Mouse (Mus musculus) lung, postnatal 0 days (tissue): ENCODE results near the gene Ehd1. TPM values are rescaled to one million over a fixed set of nuclear protein-coding genes. Genes with fewer than 3 reads are reported as not detected.

Experiments
- ATAC-seq: fragments of 200-750 bp; cut with Nextera tagmentation; 2 replicates; pipeline ENCODE4 v1.8.0; 2017; ENCODE audit warnings: moderate library complexity
- DNase-seq: peaks from one replicate; pipeline ENCODE4 v3.0.0-alpha.2; 2016; ENCODE audit warnings: low spot score
- H3K27ac ChIP-seq: fragments of 300-500 bp; sonication (generic); 2 replicates; pipeline ENCODE4 v1.5.1; 2014; ENCODE audit warnings: antibody characterized with exemption, mild to moderate bottlenecking, low read length, mixed read lengths
- H3K27me3 ChIP-seq: fragments of 300-500 bp; sonication (generic); replicated peaks from 2 replicates; pipeline ENCODE4 v1.6.1; 2014; ENCODE audit warnings: low read length, mixed read lengths; ENCODE audit not compliant: insufficient read depth
- H3K36me3 ChIP-seq: fragments of 300-500 bp; sonication (generic); 2 replicates; pipeline ENCODE4 v1.6.1; 2014; ENCODE audit warnings: low read length, mixed read lengths; ENCODE audit not compliant: insufficient read depth
- H3K4me1 ChIP-seq: fragments of 300-500 bp; sonication (generic); 2 replicates; pipeline ENCODE4 v1.6.1; 2014; ENCODE audit warnings: antibody characterized with exemption, low read depth, low read length, mixed read lengths; ENCODE audit not compliant: insufficient read depth
- H3K4me2 ChIP-seq: fragments of 300-500 bp; sonication (generic); replicated peaks from 2 replicates; pipeline ENCODE4 v1.6.1; 2014; ENCODE audit warnings: low read depth, mild to moderate bottlenecking, low read length, moderate library complexity, mixed read lengths
- H3K4me3 ChIP-seq: fragments of 300-500 bp; sonication (generic); 2 replicates; pipeline ENCODE4 v1.5.1; 2014; ENCODE audit warnings: low read depth, low read length
- H3K9ac ChIP-seq: fragments of 300-500 bp; sonication (generic); replicated peaks from 2 replicates; pipeline ENCODE4 v1.6.1; 2014; ENCODE audit warnings: low read depth, mild to moderate bottlenecking
- H3K9me3 ChIP-seq: fragments of 300-500 bp; sonication (generic); 2 replicates; pipeline ENCODE4 v1.6.1; 2016; ENCODE audit warnings: low read length, mixed read lengths
- CTCF ChIP-seq: IDR thresholded peaks from 2 replicates; pipeline ENCODE4 v1.5.1; 2016; ENCODE audit warnings: antibody characterized with exemption, mild to moderate bottlenecking
- EP300 ChIP-seq: IDR thresholded peaks from 2 replicates; pipeline ENCODE4 v1.6.1; 2016; ENCODE audit warnings: antibody characterized with exemption, mild to moderate bottlenecking, control low read depth
- WGBS: fragments of 180-500 bp; shearing (Covaris S2); extraction: QIAGEN DNeasy Blood & Tissue Kit; methylation state at CpG from one replicate; pipeline ENCODE4 v1.1.7; 2014; 5-methylcytosine and 5-hydroxymethylcytosine counted together
- polyA plus RNA-seq: library from polyadenylated mRNA; unstranded; fragments of >200 nt; fragmentation: Nextera tagmentation; extraction: Ambion mirVana; gene quantifications from 2 replicates; pipeline ENCODE4 v1.2.1, GENCODE M21; 2015

The Ehd1 gene
- polyA plus RNA-seq, 1 experiment from 2014 or later: 115 TPM

DNA sequence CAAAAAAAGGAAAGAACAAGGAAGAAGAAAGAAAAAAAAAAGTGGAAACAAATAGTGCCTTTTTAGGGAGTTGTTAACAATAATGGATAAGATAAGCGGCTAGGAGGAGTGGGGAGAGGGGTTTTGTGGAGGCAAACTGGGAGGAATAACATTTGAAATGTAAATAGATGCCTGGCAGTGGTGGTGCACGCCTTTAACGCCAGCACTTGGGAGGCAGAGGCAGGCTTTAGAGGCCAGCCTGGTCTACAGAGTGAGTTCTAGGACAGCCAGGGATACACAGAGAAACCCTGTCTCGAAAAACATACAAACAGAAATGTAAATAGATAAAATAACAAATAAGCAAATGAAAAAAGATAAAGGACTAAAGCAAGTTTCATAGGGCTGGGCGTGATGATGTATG is 35.8 kb upstream of the Ehd1 start:
- Histone ChIP-seq H3K27me3 (no peaks in the 10 kb centered on the region), H3K4me1 (peaks cover 4% of the 10 kb centered on the region; the same call in 1 of the 2 replicates), H3K4me3 (no peak overlapping the region), H3K9me3 (no peaks in the 10 kb centered on the region), H3K9ac (no peak overlapping the region), H3K4me2 (no peak overlapping the region; the same call in 1 of the 2 replicates), H3K27ac (no peak overlapping the region), H3K36me3 (no peaks in the 10 kb centered on the region)
- DNase-seq: no peak
- ATAC-seq: no peak
- WGBS: 26% methylated on average over 5 of the region's 5 CpGs
- no peak for TF ChIP-seq CTCF
- TF ChIP-seq EP300: no peak

DNA sequence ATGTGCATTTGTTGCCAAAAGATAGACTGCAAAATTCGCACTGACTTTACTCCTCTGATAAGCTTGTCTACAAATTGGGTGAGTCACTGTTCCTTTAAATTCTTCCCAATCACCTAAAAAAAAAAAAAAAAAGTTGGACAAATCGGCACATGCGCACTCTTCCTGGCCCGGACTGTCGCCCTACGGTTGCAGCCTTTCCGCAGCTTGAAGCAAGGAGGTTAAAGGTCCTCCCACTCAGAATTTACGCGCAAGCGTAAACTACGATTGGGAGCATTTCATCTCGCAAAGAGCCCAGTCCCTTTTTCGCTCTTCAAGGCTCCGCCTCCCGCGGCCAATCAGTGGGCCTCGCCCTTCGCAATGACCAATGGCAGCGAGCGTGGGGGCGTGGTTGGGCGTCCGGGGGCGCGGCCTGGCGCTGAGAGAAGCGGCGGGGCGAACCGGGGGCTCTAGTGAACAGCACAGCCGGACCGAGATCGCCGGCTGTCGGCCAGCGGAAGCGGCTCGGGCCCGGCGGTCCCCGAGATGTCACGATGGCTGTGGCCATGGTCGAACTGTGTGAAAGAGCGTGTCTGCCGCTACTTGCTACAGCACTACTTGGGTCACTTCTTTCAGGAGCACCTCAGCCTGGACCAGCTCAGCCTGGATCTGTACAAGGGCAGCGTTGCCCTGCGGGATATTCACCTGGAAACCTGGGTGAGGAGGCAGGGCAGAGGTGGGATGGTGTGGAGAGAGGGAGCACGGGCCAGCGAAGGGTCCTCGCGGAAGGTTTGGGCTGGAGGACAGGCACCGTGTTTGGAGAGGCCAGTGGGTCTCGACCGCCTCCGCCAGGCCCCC is 35.0 kb upstream of the Ehd1 start, which contains the start of gene Atg2a:
TSS of gene Atg2a (plus strand) at position 395 of the 834 bp plus-strand sequence.
- Histone ChIP-seq H3K36me3 (0 out of 2 replicates have a peak, but pooled peaks cover 7% of the 10 kb centered on the region), H3K9me3 (no peaks in the 10 kb centered on the region), H3K27ac (peak within 1 kb of the TSS; percentile 88), H3K4me1 (peaks cover 4% of the 10 kb centered on the region; the same call in 1 of the 2 replicates), H3K27me3 (no peaks in the 10 kb centered on the region), H3K4me2 (peak within 1 kb of the TSS; percentile 91), H3K9ac (peak within 1 kb of the TSS; percentile 89), H3K4me3 (peak within 1 kb of the TSS; percentile 85)
- under 1% methylated on average over 53 of the region's 55 CpGs for WGBS
- TF ChIP-seq EP300: no peak
- TF ChIP-seq CTCF: peak; percentile 42
- DNase-seq (peak; percentile 100), ATAC-seq (peak; percentile 95)

DNA sequence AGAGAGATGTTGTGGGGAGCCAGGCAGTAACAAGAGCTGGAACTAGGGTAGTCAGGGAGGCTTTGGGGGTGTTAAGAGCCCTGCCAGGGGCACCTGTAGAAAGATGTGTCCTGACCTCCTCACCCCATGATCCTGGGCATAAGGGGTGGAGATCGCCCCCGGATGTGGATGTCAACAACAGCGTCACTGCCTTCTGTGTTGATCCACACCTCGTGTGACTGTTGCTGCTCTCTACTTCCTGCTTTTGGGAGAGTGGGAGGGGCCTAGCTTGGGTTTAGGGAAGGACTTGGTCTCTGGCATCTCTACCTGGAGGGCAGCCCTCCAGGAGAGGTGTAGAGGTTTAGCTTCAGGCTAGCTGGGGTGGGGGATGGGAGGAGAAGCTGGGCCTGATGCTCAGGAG is 34.2 kb upstream of the Ehd1 start:
- peak overlapping the region; percentile 88 for H3K27ac ChIP-seq
- peaks cover 13% of the 10 kb centered on the region; the same call in 1 of the 2 replicates for H3K36me3 ChIP-seq
- peak; percentile 50 for ATAC-seq
- peaks cover 4% of the 10 kb centered on the region; the same call in 1 of the 2 replicates for H3K4me1 ChIP-seq
- peak overlapping the region; percentile 91 for H3K4me2 ChIP-seq
- 0% methylated on average over 4 of the region's 4 CpGs for WGBS
- no peaks in the 10 kb centered on the region for H3K27me3 ChIP-seq
- peak; percentile 92 for DNase-seq
- no peak; the same call in 1 of the 2 replicates for TF ChIP-seq EP300
- TF ChIP-seq CTCF: no peak
- peak overlapping the region; percentile 89 for H3K9ac ChIP-seq
- H3K4me3 ChIP-seq: peak overlapping the region; percentile 85
- H3K9me3 ChIP-seq: no peaks in the 10 kb centered on the region

DNA sequence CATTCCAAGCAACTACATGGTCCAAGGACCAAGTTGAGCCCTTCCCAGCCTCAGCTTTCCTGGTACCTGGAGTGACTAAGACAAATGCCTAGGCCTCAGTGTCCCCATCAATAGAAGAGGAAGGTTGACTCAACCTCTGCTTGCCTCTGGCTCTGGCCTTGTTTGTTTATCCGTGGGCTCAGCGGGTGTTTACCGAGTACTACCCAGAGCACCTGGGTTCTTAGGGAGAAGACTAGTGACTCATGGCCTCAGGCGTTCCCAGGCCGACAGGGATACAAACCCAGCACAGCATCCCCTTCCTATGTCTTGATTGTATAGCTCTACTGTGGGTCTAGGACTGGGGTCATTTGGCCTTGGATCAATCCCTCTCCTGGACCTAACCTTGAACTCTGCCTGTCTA is 33.3 kb upstream of the Ehd1 start:
- Histone ChIP-seq H3K4me2 (no peak overlapping the region), H3K27me3 (no peaks in the 10 kb centered on the region), H3K27ac (no peak overlapping the region), H3K36me3 (peaks cover 22% of the 10 kb centered on the region), H3K4me1 (peaks cover 4% of the 10 kb centered on the region; the same call in 1 of the 2 replicates), H3K4me3 (no peak overlapping the region), H3K9ac (no peak overlapping the region), H3K9me3 (no peaks in the 10 kb centered on the region)
- DNase-seq: no peak
- TF ChIP-seq EP300: no peak
- no peak for TF ChIP-seq CTCF
- WGBS: 75% methylated on average over 5 of the region's 5 CpGs
- ATAC-seq: no peak

DNA sequence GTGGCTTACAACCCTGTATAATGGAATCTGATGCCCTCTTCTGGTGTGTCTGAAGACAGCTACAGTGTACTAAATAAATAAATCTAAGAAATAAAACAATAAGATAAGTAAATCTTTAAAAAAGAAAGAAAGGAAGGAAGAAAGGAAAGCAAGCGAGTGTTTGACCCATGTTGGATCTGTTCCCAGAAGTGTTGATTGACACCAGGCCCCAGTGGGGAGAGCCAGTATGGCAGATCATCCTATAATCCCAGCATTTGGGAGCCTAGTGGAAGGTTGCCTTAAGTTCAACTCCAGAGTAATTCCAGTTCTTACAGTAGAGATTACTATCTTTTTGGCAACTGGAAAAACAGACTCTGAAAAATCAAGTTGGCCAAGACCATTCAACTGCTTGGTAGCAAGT is 30.7 kb upstream of the Ehd1 start:
- TF ChIP-seq CTCF (no peak), EP300 (no peak)
- Histone ChIP-seq H3K4me1 (peaks cover 4% of the 10 kb centered on the region; the same call in 1 of the 2 replicates), H3K36me3 (peaks cover 29% of the 10 kb centered on the region), H3K9me3 (no peaks in the 10 kb centered on the region), H3K4me3 (no peak overlapping the region), H3K27ac (no peak overlapping the region), H3K27me3 (no peaks in the 10 kb centered on the region), H3K4me2 (no peak overlapping the region), H3K9ac (no peak overlapping the region)
- ATAC-seq: no peak
- DNase-seq: no peak
- WGBS: 32% methylated on average over 1 of the region's 1 CpGs

DNA sequence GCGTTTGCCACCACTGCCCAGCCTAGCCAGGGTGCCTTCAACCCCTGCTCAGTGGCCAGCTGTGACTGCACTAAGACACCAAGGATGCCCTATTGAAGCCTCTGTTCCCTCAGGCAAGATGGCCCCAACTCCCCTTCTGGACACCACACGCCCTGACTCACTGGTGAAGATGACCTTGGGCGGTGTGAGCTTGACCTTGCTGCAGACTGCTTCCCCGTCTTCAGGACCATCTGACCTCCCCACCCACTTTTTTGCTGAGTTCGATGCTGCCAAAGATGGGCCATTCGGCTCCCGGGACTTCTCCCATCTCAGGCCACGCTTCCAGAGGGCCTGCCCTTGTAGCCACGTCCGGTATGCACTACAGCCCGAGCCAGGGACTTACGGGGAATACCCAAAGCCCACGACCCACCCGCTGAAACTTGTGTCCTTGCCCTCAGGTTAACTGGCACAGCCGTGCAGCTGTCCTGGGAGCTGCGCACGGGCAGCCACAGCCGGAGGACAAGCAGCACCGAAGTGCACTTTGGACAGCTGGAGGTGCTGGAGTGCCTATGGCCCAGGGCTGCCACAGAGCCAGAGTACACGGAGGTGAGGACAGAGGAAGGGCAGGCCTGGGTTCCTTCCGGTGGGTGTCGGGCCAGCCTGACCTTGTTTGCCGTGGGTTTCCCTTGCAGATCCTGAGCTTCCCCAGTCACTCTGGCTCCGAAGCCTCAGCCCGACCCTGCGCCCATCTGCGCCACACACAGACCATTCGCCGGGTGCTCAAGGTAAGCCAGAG is 28.8 kb upstream of the Ehd1 start:
- peaks cover 46% of the 10 kb centered on the region for H3K36me3 ChIP-seq
- H3K9ac ChIP-seq: no peak overlapping the region
- no peaks in the 10 kb centered on the region for H3K9me3 ChIP-seq
- 90% methylated on average over 29 of the region's 29 CpGs for WGBS
- TF ChIP-seq CTCF (no peak), EP300 (no peak)
- no peak overlapping the region for H3K27ac ChIP-seq
- DNase-seq (no peak), ATAC-seq (no peak)
- H3K4me3 ChIP-seq: no peak overlapping the region
- no peaks in the 10 kb centered on the region for H3K27me3 ChIP-seq
- H3K4me1 ChIP-seq: peaks cover 1% of the 10 kb centered on the region; the same call in 1 of the 2 replicates
- H3K4me2 ChIP-seq: no peak overlapping the region
